Mouse (Mus musculus) hematopoietic multipotent progenitor cell, adult 10-12 weeks (in vitro differentiated cells): ENCODE data around the gene Dhx34. TPM values are rescaled to one million over a fixed set of nuclear protein-coding genes. Genes with fewer than 3 reads are reported as not detected.

Source experiments
- polyA plus RNA-seq: library from polyadenylated mRNA; stranded (reverse); fragments of >175 nt; gene quantifications from 2 replicates; pipeline ENCODE4 v1.2.3, GENCODE M21; 2012; ENCODE audit warnings: low replicate concordance

Gene Dhx34
- 48.5 and 105 TPM in 2 replicates for polyA plus RNA-seq

DNA sequence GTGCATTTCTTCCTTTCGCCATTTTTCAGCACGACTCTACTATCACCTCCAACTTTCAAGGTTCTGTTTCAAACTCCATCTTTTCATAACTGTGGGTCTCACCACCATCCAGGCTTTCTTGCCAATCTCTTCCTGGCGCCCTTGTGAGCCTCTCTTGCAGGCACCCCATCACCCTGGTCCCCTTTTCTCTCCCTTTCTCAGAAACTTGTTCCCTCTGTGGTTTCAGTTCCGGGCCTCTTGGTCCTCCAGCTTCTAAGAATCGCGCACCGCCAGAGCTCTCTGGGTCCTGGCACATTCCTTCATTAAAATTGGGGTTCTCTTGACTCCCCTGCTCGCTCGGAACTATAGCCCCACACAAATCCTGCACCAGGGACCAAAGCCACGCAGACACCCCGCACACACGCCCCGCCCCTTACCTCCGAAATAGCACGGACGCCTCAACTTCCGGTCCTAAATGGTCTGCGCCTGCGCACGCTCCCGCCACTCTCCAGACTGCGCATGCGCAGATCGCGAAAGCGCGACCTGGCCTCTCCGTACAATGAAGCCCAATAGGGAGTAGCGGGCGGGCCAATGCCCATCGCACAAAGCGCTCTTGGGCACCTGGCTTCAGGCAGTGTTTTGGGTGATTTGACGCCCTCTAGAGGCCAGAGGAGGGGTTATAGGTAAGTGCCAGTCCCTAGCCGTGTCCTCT lies at the start of gene Dhx34:
TSS of gene Dhx34 (minus strand) at position 456 of the 691 bp plus-strand sequence.

GRCm38 (mm10) chr7:16259110-16259590 lies 37.3 kb upstream of the Dhx34 start, which contains the start of gene C5ar1:
TSS of gene C5ar1 (minus strand) at chr7:16259540.

GRCm38 (mm10) chr7:16244067-16244466 lies 22.2 kb upstream of the Dhx34 start, which contains the start of gene C5ar2:
TSS of gene C5ar2 (minus strand) at chr7:16244154.

DNA sequence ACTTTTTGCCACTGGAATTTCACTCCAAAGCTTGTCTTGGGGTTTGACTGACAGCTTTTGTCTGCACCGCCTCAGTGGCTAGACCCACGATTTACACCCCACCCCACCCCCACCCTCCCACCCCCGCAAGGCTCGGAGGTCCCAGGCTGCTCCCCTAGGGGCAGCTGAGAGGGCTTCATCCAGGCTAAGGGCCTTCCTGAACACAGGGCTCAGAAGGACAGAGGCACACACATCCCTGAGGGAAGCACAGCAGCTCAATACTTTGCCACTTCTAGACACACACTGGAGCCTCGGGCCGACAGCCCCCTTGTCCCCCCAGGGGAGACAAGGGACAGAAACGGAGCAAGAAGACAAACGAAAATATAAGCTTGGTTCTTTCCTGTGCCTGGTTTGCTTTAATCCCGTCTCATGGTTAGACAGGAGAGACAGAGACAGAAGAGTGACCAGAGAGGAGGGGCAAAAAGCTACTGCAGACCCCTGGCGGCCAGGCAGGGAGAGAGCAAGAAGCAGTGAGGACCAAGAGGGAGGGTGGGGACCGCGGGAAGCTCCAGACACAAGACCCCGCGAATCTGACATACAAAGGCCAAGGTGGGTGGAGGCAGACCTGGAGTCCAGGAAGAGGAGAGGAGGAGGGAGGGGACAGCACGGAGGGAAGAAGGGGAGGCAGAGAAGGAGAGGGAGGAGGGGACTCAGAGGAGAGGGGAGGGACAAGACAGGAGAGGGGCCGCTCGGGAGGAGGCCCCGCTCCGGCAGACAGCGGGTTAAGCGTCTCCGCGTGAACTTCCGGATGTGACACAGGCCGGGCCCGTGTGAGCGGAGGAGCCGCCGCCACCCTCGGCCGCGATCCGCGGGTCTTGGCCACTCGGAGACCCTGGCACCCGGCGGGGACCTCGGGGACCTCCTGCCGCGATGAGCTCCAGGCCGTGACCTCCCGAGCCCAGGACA lies 47.0 kb downstream of the Dhx34 start, which contains the start of gene Meis3:
TSS of gene Meis3 (plus strand) at position 494 of the 945 bp plus-strand sequence.

Other genes starting within 250 kb of the Dhx34 start
- gene Bicra, start 174.1 kb downstream of the Dhx34 start, polyA plus RNA-seq, result 162 and 369 TPM in 2 replicates
- gene Zfp541, start 160.2 kb downstream of the Dhx34 start, polyA plus RNA-seq, result 0.51 TPM in 1 of 2 replicates, not detected in the other
- gene Napa, start 123.6 kb downstream of the Dhx34 start, polyA plus RNA-seq, result 107 and 182 TPM in 2 replicates
- 18.1 and 30.7 TPM in 2 replicates for gene Kptn, start 102.1 kb downstream of the Dhx34 start, polyA plus RNA-seq
- gene Slc8a2, start 92.2 kb downstream of the Dhx34 start, polyA plus RNA-seq, result 0.44 and 0.93 TPM in 2 replicates
- 18.3 and 26.2 TPM in 2 replicates for gene Meis3, start 46.9 kb downstream of the Dhx34 start, polyA plus RNA-seq
- gene C5ar2, start 22.1 kb upstream of the Dhx34 start, polyA plus RNA-seq, result 0.54 and 0.97 TPM in 2 replicates
- gene C5ar1, start 37.5 kb upstream of the Dhx34 start, polyA plus RNA-seq, result 7.8 and 14.0 TPM in 2 replicates
- 28.8 and 82.8 TPM in 2 replicates for gene Inafm1, start 51.6 kb upstream of the Dhx34 start, polyA plus RNA-seq
- 99.7 and 173 TPM in 2 replicates for gene Ccdc9, start 64.8 kb upstream of the Dhx34 start, polyA plus RNA-seq
- 52.3 and 259 TPM in 2 replicates for gene Bbc3, start 86.4 kb upstream of the Dhx34 start, polyA plus RNA-seq
- 13.9 and 16.1 TPM in 2 replicates for gene Sae1, start 165.8 kb upstream of the Dhx34 start, polyA plus RNA-seq
- gene Zc3h4, start 178.9 kb upstream of the Dhx34 start, polyA plus RNA-seq, result 164 and 303 TPM in 2 replicates
- gene Tmem160, start 230.7 kb upstream of the Dhx34 start, polyA plus RNA-seq, result 111 and 173 TPM in 2 replicates